Mouse (Mus musculus) E14TG2a.4 (cell line): ENCODE measurements at regions not wholly inside any gene's neighbourhood (a gene's known extent, or its start where the extent isn't known, plus 50 kb on each side); places are given as distances from the start of the nearest gene placed in this dataset.

Source experiments
- CTCF ChIP-seq: conservative IDR thresholded peaks from 2 replicates; pipeline ENCODE4 v1.5.1; 2014; ENCODE audit warnings: low read length
- NANOG ChIP-seq: IDR thresholded peaks from 2 replicates; pipeline ENCODE4 v1.6.1; 2014; ENCODE audit warnings: borderline replicate concordance, low read length, mixed read lengths

DNA sequence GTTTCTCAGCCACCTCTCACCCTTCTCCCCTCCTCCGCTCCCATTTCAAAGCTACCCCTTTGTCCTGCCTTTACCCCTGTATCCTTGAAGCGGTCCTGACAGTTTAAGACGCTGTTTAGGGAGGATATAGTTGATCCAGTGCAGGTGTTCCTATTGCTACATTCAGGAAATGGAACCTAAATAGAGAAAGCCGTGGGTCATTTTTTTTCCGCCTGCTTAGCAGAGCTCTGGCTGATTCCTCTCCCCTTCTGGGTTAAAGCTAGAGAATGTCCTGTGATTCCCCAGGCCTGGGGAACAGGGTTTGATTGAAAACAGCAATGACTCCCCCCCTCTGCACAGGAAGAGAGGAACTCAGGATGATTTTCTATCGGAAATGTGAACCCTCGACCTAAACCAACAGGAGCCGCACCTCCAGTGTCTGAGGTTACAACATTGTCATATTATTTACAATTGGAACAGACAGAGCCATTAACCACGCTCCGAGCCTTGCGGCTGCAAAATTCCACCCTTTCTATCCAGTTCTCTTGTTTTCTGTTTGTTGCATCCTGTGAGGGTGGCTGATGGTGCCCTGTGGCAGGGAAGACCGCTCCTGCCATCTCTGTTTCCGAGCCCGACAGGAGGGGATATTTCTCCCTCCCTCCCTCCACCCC is 127.5 kb downstream of the Gm11077 start:
- TF ChIP-seq CTCF (no peak), NANOG (no peak)
